Mouse (Mus musculus): ENCODE measurements at regions not wholly inside any gene's neighbourhood (a gene's known extent, or its start where the extent isn't known, plus 50 kb on each side); places are given as distances from the start of the nearest gene placed in this dataset.
A peak's percentile ranks its signal among the peaks of the same experiment; 100 is the strongest.

DNA sequence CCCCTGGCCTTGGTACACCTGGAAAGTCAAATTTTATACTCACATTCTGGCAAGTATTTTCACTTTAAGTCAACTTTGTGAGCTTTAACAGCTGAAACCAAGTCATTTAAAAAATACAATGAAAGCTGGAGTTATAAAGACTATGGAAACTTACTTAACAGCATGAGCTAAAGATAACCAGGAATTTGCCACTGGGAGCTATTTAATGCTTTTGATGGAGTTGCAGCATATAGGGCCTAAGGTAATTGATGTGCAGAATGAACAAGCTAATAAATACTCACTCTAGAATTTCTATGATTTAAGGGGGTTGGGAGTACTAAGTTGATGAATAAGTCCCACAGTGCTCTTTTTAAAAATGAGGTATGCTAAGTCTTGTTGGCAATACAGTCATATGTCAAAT, 463.5 kb upstream of the Dmac1 start:
- no peak for DNase-seq (ENCODE audit: extremely low spot score, low spot score)

GRCm38 (mm10) chr4:75730798-75731400, 452.8 kb upstream of the Dmac1 start:
- no peak for DNase-seq (ENCODE audit: extremely low spot score, low spot score)

DNA sequence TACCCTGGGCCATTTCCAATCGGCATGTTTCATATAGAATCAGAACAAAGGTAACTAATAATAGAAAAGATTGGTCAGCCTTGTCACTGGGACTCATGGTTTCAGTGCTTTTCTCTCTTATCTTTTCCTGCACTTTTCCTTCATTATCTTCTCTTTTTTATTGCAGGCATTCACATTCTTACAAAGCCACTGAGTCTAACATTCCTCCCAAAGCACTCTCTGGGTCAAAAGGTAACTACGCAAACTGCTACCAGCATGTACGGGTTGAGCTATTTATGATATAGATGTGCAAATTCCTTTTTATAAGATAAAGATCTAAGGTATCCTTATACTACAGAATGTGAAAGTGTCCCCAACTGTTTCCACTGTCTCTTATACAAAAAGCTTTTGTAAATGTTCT, 436.5 kb upstream of the Dmac1 start:
- DNase-seq (ENCODE audit: extremely low spot score, low spot score) = no peak

GRCm38 (mm10) chr4:75713960-75714359, 435.9 kb upstream of the Dmac1 start:
- no peak for DNase-seq (ENCODE audit: extremely low spot score, low spot score)

DNA sequence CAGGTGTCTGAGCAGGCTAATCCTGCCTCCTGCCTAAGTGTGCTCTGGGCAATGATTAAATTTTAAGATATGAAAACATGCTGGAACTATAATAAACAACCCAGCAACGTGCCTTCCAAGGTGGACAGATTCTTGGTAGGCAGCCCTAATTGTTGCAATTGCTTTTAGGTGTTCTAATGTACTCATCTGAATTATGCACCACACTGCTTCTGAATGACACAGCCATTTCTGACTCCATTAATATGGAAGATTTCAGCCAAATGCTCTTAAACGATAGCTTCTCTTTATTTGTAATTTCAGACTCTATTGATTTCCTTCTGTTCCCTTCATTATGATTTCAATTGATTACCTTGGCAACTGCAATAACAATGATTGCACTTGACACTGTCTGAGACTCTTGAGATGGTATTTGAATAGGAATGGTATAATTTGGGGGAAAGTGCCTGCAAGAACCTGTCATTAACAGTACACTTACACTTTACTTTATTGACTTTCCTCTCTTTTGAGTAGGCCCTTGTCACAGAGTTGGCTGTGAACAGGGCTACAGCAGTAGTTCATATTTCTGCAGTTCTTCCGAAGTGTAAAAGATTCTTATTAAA, 422.8 kb upstream of the Dmac1 start:
- no peak for DNase-seq (ENCODE audit: extremely low spot score, low spot score)

DNA sequence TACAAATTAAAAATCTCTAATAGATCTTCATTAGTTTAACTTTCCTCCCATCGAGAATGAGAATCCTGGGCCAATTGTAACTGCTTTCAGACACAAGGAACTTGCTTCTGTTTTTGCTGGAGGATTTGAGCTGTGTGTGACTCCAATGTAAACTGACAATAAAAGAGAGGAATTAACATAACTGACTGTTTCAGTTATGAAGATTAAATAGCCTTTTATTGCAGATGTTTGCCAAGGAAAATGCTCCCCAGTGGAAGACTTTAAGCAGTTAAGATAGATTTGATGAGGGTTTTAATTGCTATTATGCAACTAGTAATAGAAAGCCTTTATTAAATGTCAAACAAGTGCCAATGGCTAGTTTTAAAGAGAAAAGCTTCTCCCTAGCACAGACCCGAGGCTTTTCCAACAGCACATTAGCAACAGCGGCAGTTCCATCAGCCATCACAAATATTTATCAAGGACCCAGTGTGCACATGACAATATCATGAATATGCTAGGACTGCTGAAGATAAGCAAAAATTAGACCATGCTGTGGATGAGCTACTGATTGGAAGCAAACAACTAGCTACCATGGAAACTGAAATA, 398.6 kb upstream of the Dmac1 start:
- no peak for DNase-seq (ENCODE audit: extremely low spot score, low spot score)

GRCm38 (mm10) chr4:75641046-75641445, 362.9 kb upstream of the Dmac1 start:
- DNase-seq (ENCODE audit: extremely low spot score, low spot score) = no peak

DNA sequence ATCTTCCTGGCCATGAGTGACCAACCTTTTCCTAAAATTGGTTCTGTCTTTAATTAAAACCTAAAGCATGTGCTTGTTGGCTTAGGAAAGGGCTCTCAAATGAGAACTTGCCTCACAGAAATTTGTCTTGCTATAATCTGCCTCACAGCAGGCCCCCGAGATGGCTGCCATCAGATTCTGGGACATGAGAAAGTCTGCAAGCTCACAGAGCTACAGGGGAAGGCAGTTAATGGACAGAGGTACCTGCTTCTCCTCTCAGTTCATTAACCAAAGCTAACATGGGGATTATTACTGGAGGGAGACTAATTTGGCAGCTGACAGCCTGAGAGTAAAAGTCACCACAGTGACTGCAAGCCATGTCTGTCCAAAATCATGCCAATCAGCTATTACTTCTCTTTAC, 358.5 kb upstream of the Dmac1 start:
- no peak for DNase-seq (ENCODE audit: extremely low spot score, low spot score)

- no peak for DNase-seq (ENCODE audit: extremely low spot score, low spot score)
These were observed 311.8 kb upstream of the Dmac1 start for GRCm38 (mm10) chr4:75589901-75590300.

- no peak for DNase-seq (ENCODE audit: extremely low spot score, low spot score)
These were observed 310.2 kb upstream of the Dmac1 start for GRCm38 (mm10) chr4:75588095-75588875.

DNA sequence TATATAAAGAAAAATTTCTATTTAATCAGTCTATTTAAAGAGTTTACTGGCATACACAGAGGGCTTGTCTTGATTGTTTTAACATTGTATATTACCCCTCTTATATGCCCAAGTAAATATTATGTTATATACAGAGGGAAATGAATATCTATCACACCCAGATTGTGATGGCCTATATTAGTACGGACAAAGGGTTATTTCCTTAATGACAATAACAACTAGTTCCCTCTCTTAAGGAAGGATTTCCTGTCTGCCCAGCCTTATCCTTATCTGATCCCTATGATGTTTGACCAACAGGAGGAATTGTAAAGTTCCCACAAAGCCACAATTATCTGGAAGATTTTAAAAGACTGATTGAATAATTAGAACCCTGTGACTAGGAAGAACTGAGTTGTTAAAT, 301.8 kb upstream of the Dmac1 start:
- no peak for DNase-seq (ENCODE audit: extremely low spot score, low spot score)

DNA sequence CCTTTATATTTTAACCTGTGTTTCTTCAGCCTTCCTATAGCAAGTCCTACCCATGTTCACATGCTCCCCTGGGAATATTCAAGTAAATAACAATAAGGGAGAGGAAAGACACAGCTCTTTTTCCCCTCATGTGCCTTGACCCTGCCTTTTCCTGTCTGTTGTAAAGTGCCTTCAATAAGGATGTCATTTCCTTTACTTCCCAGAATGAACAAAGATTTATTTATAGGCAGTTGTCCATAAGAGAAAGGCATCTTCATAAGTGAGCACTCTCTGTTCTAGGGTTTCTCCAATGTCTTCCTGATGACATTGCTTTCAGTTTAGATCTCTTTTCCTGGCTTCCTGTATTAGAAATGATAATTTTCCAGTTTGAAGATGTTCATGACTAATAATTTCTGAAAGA, 294.5 kb upstream of the Dmac1 start:
- no peak for DNase-seq (ENCODE audit: extremely low spot score, low spot score)

DNA sequence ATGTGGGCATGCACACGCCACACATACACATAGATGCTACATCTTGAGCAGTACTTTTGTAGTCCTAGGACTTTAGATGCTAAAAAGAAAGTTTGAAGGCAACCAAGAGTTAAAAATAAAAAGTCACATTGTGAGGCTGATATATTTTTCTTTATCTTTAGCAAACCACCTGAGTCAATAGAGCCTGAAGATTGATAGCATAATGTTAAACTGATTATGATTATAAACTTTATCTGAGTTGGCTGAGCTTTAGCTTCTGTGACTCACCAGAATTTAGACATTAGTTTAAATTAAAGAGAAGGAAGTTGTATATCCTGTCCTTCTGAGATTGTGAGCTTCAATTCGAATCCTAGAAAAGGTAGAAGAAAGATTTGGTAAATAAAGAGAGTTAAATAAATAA, 289.5 kb upstream of the Dmac1 start:
- no peak for DNase-seq (ENCODE audit: extremely low spot score, low spot score)

GRCm38 (mm10) chr4:75562480-75562879, 284.4 kb upstream of the Dmac1 start:
- DNase-seq (ENCODE audit: extremely low spot score, low spot score) = peak; percentile 18

DNA sequence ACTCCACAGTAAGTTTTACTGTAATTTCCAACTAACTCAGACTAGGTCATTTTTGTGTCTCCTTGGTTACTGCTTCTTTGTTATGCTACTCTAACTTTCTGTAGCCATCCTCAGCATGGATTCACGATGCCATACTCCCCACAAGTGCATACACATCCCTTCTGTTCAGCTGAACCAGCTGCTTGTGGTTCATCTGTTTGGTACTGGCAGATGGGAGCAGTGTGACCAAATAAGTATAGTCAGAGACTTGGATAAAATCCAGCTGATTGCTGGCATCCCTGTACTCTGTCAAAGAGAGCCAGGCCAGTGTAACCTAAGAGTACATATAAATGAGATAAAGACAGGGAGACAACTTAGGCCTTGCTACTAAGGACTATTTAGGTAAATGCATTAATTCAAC, 283.7 kb upstream of the Dmac1 start:
- peak; percentile 14 for DNase-seq (ENCODE audit: extremely low spot score, low spot score)

GRCm38 (mm10) chr4:75537787-75538186, 259.7 kb upstream of the Dmac1 start:
- DNase-seq (ENCODE audit: extremely low spot score, low spot score) = no peak

DNA sequence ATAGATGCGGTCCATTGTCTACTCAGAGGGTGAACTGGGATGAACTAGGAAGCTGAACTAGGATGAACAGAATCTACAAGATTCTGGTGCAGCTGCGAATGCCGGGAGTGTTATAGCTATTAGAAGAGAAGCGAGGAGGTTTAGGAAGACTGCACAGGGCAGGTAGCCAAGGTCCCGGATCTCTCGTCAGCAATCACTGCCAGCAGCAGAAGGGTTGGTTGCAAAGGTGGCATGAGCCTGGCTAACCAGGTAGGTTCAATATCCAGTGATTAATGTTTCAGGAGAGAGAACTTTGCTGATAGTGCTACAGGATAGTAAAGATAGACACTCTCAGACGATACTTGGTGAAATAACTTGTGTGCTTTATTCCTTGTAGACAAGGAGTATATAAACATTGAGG, 257.0 kb upstream of the Dmac1 start:
- no peak for DNase-seq (ENCODE audit: extremely low spot score, low spot score)

DNA sequence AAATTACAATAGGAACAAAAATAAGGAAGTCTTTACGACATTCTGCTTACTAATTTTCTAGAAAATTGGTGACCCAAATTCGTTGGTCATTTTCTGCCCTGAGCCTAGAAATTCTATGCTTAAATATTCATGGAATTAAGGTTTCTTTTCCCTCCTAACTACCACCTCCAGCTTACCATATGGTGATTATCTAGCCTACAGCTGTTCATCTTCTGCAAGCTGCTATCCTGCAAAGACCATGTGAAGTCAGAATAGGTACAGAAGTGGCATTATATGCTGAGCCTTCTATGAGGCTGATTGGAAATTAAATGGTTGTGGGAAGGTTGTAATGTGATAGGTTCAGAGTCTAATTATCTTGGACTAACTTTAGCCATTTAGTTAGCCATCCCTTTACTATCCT, 251.5 kb upstream of the Dmac1 start:
- no peak for DNase-seq (ENCODE audit: extremely low spot score, low spot score)

- DNase-seq (ENCODE audit: extremely low spot score, low spot score) = no peak
These were observed 239.5 kb upstream of the Dmac1 start for GRCm38 (mm10) chr4:75517459-75518158.
